Mouse (Mus musculus) MEL (cell line): Measurements from ENCODE around the gene Gfod1. TPM values are rescaled to one million over a fixed set of nuclear protein-coding genes. Genes with fewer than 3 reads are reported as not detected.

Experiments used
- DNase-seq: peaks from one replicate; pipeline ENCODE4 v3.0.0; 2011; ENCODE audit warnings: low read depth, low spot score
- H3K27ac ChIP-seq: 2 replicates; pipeline ENCODE4 v1.5.1; 2012; ENCODE audit warnings: low read depth, mild to moderate bottlenecking, control low read depth, low read length, moderate library complexity; ENCODE audit not compliant: control insufficient read depth
- H3K27me3 ChIP-seq, 2 experiments: fragments of 150-350 bp in 1 of 2; sonication (generic) in 1 of 2; 2 replicates each; pipeline ENCODE4 v1.6.1; 2012; ENCODE audit warnings: low read length in 2 of 2, mild to moderate bottlenecking in 2 of 2, improper control_type of control experiment in 1 of 2, moderate library complexity in 1 of 2; ENCODE audit not compliant: insufficient read depth in 2 of 2, control insufficient read depth in 1 of 2
- H3K36me3 ChIP-seq, 2 experiments: 2 replicates each; pipeline ENCODE4 v1.6.1; 2012 to 2014; ENCODE audit warnings: low read length in 2 of 2, improper control_type of control experiment in 1 of 2, inconsistent platforms in 1 of 2, mild to moderate bottlenecking in 1 of 2; ENCODE audit not compliant: insufficient read depth in 2 of 2, control insufficient read depth in 1 of 2
- H3K4me1 ChIP-seq, 2 experiments: fragments of 150-350 bp in 1 of 2; sonication (generic) in 1 of 2; 2 replicates each; pipeline ENCODE4 v1.6.1; 2012; ENCODE audit warnings: low read length in 2 of 2, improper control_type of control experiment in 1 of 2, mild to moderate bottlenecking in 1 of 2; ENCODE audit not compliant: insufficient read depth in 2 of 2, control insufficient read depth in 1 of 2
- H3K4me3 ChIP-seq, 2 experiments: fragments of 150-350 bp in 1 of 2; sonication (generic) in 1 of 2; 2 replicates each; pipeline ENCODE4 v1.5.1; 2012; ENCODE audit warnings: low read depth in 2 of 2, low read length in 2 of 2, mild to moderate bottlenecking in 2 of 2, moderate library complexity in 2 of 2, control low read depth in 1 of 2, improper control_type of control experiment in 1 of 2; ENCODE audit not compliant: control insufficient read depth in 1 of 2, insufficient read depth in 1 of 2
- H3K79me2 ChIP-seq: 2 replicates; pipeline ENCODE4 v1.6.1; 2012; ENCODE audit warnings: mild to moderate bottlenecking, low read length, moderate library complexity; ENCODE audit not compliant: control insufficient read depth, poor library complexity, insufficient read depth
- H3K9ac ChIP-seq: 2 replicates; pipeline ENCODE4 v1.6.1; 2012; ENCODE audit warnings: low read depth, mild to moderate bottlenecking, control low read depth, low read length, moderate library complexity; ENCODE audit not compliant: control insufficient read depth, poor library complexity, severe bottlenecking
- H3K9me3 ChIP-seq: fragments of 150-350 bp; sonication (generic); replicated peaks from 2 replicates; pipeline ENCODE4 v1.6.1; 2012; ENCODE audit warnings: mild to moderate bottlenecking, low read length, improper control_type of control experiment, moderate library complexity; ENCODE audit not compliant: insufficient read depth
- E2F4 ChIP-seq: IDR thresholded peaks from 2 replicates; pipeline ENCODE4 v1.6.1; 2011; ENCODE audit warnings: low read depth, low read length, improper control_type of control experiment, borderline replicate concordance
- ELF1 ChIP-seq: IDR thresholded peaks from 2 replicates; pipeline ENCODE4 v1.6.1; 2014; ENCODE audit warnings: low read depth, mild to moderate bottlenecking, inconsistent platforms, low read length, improper control_type of control experiment, moderate library complexity
- GATA1 ChIP-seq: IDR thresholded peaks from 2 replicates; pipeline ENCODE4 v1.6.1; 2011; ENCODE audit warnings: low read depth, low read length, improper control_type of control experiment
- KAT2A ChIP-seq: conservative IDR thresholded peaks from 2 replicates; pipeline ENCODE4 v1.6.1; 2012; ENCODE audit warnings: low read depth, low read length, improper control_type of control experiment, inconsistent platforms
- MEF2A ChIP-seq: IDR thresholded peaks from 2 replicates; pipeline ENCODE4 v1.6.1; 2014; ENCODE audit warnings: low read depth, mild to moderate bottlenecking, inconsistent platforms, low read length, improper control_type of control experiment; ENCODE audit not compliant: poor library complexity, insufficient replicate concordance, severe bottlenecking; ENCODE audit errors: extremely low read depth
- MXI1 ChIP-seq: IDR thresholded peaks from 2 replicates; pipeline ENCODE4 v1.6.1; 2011; ENCODE audit warnings: mild to moderate bottlenecking, low read depth, low read length, improper control_type of control experiment
- MYC ChIP-seq: IDR thresholded peaks from 2 replicates; pipeline ENCODE4 v1.6.1; 2011; ENCODE audit warnings: low read depth, mild to moderate bottlenecking, low read length, improper control_type of control experiment, moderate library complexity
- POLR2AphosphoS2 ChIP-seq: IDR thresholded peaks from 2 replicates; pipeline ENCODE4 v1.6.1; 2011; ENCODE audit warnings: low read length, improper control_type of control experiment
- RAD21 ChIP-seq: IDR thresholded peaks from 2 replicates; pipeline ENCODE4 v1.6.1; 2011; ENCODE audit warnings: mild to moderate bottlenecking, low read depth, low read length, improper control_type of control experiment
- TBP ChIP-seq: IDR thresholded peaks from 2 replicates; pipeline ENCODE4 v1.8.0; 2011; ENCODE audit warnings: low read depth, low read length, improper control_type of control experiment
- TCF12 ChIP-seq: IDR thresholded peaks from 2 replicates; pipeline ENCODE4 v1.6.1; 2014; ENCODE audit warnings: low read depth, mild to moderate bottlenecking, inconsistent platforms, low read length, improper control_type of control experiment, moderate library complexity
- UBTF ChIP-seq: IDR thresholded peaks from 2 replicates; pipeline ENCODE4 v1.6.1; 2012; ENCODE audit warnings: low read depth, mild to moderate bottlenecking, inconsistent platforms, low read length, improper control_type of control experiment, moderate library complexity, borderline replicate concordance; ENCODE audit not compliant: insufficient read depth
- USF1 ChIP-seq: IDR thresholded peaks from 2 replicates; pipeline ENCODE4 v1.6.1; 2014; ENCODE audit warnings: low read depth, mild to moderate bottlenecking, inconsistent platforms, low read length, improper control_type of control experiment, moderate library complexity
- ZC3H11A ChIP-seq: IDR thresholded peaks from 2 replicates; pipeline ENCODE4 v1.6.1; 2012; ENCODE audit warnings: low read depth, mild to moderate bottlenecking, inconsistent platforms, low read length, improper control_type of control experiment
- polyA plus RNA-seq, 2 experiments: library from polyadenylated mRNA; stranded (reverse) in 1 of 2; unstranded in 1 of 2; fragments of >175 nt in 1 of 2; fragments of >200 nt in 1 of 2; gene quantifications; 2 replicates each; pipeline versions ENCODE4 v1.2.1 to v1.2.4; 2012; ENCODE audit warnings: low replicate concordance in 2 of 2, low read depth in 1 of 2; ENCODE audit not compliant: insufficient read length in 2 of 2, insufficient read depth in 1 of 2, missing spikeins in 1 of 2
- total RNA-seq: library from RNA; depleted of rRNA; stranded (reverse); fragments of 300-350 nt; gene quantifications from 2 replicates; pipeline ENCODE4 v1.2.3, GENCODE M21; 2012

Gfod1 gene
- total and polyA plus RNA-seq, 3 experiments = 0.27 to 0.93 TPM; not detected in 1

DNA sequence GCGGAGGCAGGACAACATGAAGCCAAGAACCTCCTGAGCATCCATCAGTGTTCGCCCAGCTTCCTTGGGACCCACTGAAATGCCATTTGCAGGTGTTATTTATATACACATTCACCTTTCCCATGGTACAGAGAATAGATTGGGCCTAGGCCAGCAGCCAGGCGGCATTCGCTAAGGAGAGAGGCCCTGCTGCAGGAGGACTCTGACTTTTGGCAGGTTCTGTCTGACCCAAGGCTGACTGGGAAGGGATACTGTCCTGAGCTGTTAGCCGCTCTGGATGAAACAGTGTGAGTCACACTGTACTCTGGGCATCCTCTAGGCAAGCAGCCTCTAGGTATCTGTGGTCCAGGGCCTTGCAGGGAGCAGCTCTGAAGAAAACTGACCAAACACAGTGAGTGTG, 6.4 kb downstream of the Gfod1 start:
- no peak for TF ChIP-seq RAD21
- no peak for TF ChIP-seq GATA1
- TF ChIP-seq KAT2A = no peak
- TF ChIP-seq MEF2A = no peak
- TF ChIP-seq MYC = no peak
- TF ChIP-seq TCF12 = no peak
- TF ChIP-seq E2F4 = no peak
- no peak for TF ChIP-seq TBP
- TF ChIP-seq ELF1 = no peak
- TF ChIP-seq USF1 = no peak
- Histone ChIP-seq H3K27ac (no peak overlapping the region), H3K27me3 (0 out of 4 replicates have a peak, but pooled peaks cover 0 to under 1% of the 10 kb centered on the region in 2 experiments), H3K4me3 (no peak overlapping the region), H3K9me3 (no peaks in the 10 kb centered on the region), H3K79me2 (no peaks in the 10 kb centered on the region), H3K4me1 (peaks cover 0 to 11% of the 10 kb centered on the region in 2 experiments; a peak in 2 of 4 replicates), H3K9ac (no peak overlapping the region), H3K36me3 (peaks cover 0 to 5% of the 10 kb centered on the region in 2 experiments; a peak in 2 of 4 replicates)
- no peak for DNase-seq

DNA sequence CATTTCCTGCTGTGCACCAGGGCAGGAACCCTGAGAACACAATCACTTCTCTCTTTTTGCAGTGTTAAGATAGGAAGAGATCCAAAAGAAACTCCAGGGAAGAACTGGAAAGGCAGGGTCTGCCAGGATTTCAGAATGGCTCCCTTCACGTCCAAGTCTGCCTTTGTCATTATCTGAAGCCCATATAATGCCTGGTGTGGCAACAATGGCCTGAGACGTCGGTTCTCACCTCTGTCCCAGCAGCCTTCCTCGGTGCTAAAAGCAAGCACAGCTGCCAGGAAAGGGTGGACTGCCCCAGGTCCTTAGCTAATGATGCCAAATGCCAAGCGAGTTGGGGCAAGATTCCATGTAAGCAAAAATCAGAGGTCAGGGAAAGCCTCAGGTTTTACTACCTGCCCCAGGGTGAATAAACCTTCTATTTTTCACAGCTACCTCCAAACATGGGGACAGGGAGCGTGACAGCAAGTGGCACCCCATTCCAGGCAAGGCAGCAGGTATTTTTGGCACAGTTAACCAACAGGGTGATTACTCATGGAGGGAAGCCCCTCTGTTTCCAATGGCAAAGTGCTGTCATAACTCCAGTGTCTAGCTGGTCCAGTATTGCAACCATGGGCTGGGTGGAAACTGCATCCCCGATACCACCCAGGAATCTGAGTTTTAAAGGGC, 7.7 kb downstream of the Gfod1 start:
- peaks cover 0 to 3% of the 10 kb centered on the region in 2 experiments; a peak in 1 of 4 replicates for H3K36me3 ChIP-seq
- DNase-seq = no peak
- H3K9me3 ChIP-seq = no peaks in the 10 kb centered on the region
- H3K79me2 ChIP-seq = no peaks in the 10 kb centered on the region
- H3K9ac ChIP-seq = no peak overlapping the region
- H3K27ac ChIP-seq = no peak overlapping the region
- H3K4me1 ChIP-seq = peaks cover 0 to 8% of the 10 kb centered on the region in 2 experiments; a peak in 2 of 4 replicates
- H3K27me3 ChIP-seq = 0 out of 4 replicates have a peak, but pooled peaks cover 0 to 2% of the 10 kb centered on the region in 2 experiments
- no peak overlapping the region for H3K4me3 ChIP-seq
- TF ChIP-seq UBTF (no peak), POLR2AphosphoS2 (no peak), ELF1 (no peak), ZC3H11A (no peak), MEF2A (no peak), MXI1 (no peak)
